ENCODE assay signal across 14 mouse cellular contexts in the genomic region with DNA sequence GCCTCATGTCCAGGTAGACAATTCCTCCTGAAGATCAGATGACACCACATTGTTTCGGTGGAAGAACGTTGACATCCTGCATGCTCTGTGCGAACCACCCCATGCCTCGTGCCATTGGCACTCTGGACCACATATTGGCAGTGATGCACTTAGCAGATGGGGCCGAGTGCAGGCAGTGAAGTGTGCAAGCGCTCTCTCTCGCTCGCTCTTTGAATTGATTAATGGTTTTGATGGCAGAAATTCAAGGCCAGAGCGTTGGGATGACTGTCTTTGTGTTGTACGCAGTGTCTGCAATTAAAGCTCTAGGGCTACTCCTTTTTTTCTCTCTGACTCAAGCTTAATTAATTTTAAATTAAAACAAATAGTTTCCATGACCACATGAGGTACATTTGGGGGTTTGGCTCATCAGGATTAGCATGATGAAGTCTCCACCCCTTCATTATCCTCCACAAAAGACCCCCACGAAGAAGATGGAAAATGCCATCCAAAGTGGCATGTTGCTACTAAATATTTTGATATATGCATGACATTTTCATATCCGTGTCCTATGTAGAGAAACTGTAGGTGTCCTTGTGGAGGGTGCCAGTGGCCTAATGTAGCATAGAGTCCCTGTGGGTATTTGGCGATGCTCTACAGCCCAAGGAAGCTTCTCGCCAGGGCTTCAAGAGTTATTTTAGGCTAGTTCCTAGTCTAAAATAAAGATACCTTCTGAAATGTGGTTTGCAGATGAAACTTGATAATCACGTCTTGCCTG. TPM values are rescaled to one million over a fixed set of nuclear protein-coding genes. Genes with fewer than 3 reads are reported as not detected.
DNase-seq lines count a peak whose midpoint lies in the region; ATAC-seq and TF ChIP-seq lines count a peak whose summit lies in the region.
"Had no signal": no experiment of that assay in that cellular context is flagged by ENCODE, and none has a peak within 500 bp of the region (broad histone marks: within the 10 kb centered on the region; RNA-seq: fewer than 3 reads in every experiment).

No protein-coding gene starts in this region.

- ATAC-seq in kidney, embryonic 16.5 days (ENCODE audit: low FRiP score, low TSS enrichment): 0 out of 2 replicates have a peak, but pooled peaks have one; percentile 51
- peak; percentile 90 for ATAC-seq in hindbrain, embryonic 16.5 days
- no peak for ATAC-seq in monocyte, adult 5-6 weeks (replicated peaks; ENCODE audit: insufficient number of reproducible peaks, low FRiP score, low TSS enrichment, poor library complexity, severe bottlenecking)
- ATAC-seq in liver, postnatal 0 days: no peak

- TF ChIP-seq CTCF in brain, embryonic 14.5 days (IDR thresholded peaks at IDR 0.05; ENCODE audit: borderline replicate concordance, extremely low read depth, insufficient read depth, insufficient read length): no peak
- no peak for TF ChIP-seq CTCF in liver, postnatal 0 days (IDR thresholded peaks at IDR 0.05; ENCODE audit: low read depth)

- H3K9me3 ChIP-seq in kidney, embryonic 16.5 days (ENCODE audit: low read length): no peaks in the 10 kb centered on the region
- H3K9me3 ChIP-seq in hindbrain, embryonic 16.5 days (ENCODE audit: control insufficient read depth, low read length): no peaks in the 10 kb centered on the region
- no peaks in the 10 kb centered on the region for H3K9me3 ChIP-seq in liver, postnatal 0 days (ENCODE audit: low read length)
- H3K9me3 ChIP-seq: liver, embryonic 15.5 days had no signal

- no peak for DNase-seq in kidney, adult 8-10 months
- peak; percentile 88 for DNase-seq in brain, embryonic 14.5 days (ENCODE audit: low read depth)
- DNase-seq in cerebellum, postnatal 14 days: peak; percentile 88 to 95
- no peak for DNase-seq in lung, adult 18-20 months
- DNase-seq in liver, postnatal 0 days: no peak
- DNase-seq: heart, postnatal 10 days; kidney, adult 2 months; thymus, adult 2 months had no signal

- no peak overlapping the region for H3K9ac ChIP-seq in kidney, embryonic 16.5 days (replicated peaks; ENCODE audit: low read length)
- H3K9ac ChIP-seq in hindbrain, embryonic 16.5 days (ENCODE audit: low read depth, low read length): no peak overlapping the region
- no peak overlapping the region for H3K9ac ChIP-seq in liver, postnatal 0 days (replicated peaks)
- H3K9ac ChIP-seq: liver, embryonic 15.5 days had no signal

- H3K36me3 ChIP-seq in kidney, embryonic 16.5 days (ENCODE audit: insufficient read depth, low read length): no peaks in the 10 kb centered on the region
- no peaks in the 10 kb centered on the region for H3K36me3 ChIP-seq in hindbrain, embryonic 16.5 days (ENCODE audit: control insufficient read depth, insufficient read depth, low read length)
- H3K36me3 ChIP-seq in liver, postnatal 0 days (replicated peaks; ENCODE audit: insufficient read depth, low read length): no peaks in the 10 kb centered on the region
- H3K36me3 ChIP-seq: liver, embryonic 15.5 days had no signal

- no peak for TF ChIP-seq EP300 in liver, postnatal 0 days (IDR thresholded peaks at IDR 0.05; ENCODE audit: low read depth)

- no peaks in the 10 kb centered on the region for H3K27me3 ChIP-seq in kidney, embryonic 16.5 days (ENCODE audit: insufficient read depth, low read length)
- no peaks in the 10 kb centered on the region for H3K27me3 ChIP-seq in hindbrain, embryonic 16.5 days (replicated peaks; ENCODE audit: control insufficient read depth, insufficient read depth, low read length)
- H3K27me3 ChIP-seq in liver, postnatal 0 days (ENCODE audit: insufficient read depth, low read length): no peaks in the 10 kb centered on the region
- H3K27me3 ChIP-seq: liver, embryonic 15.5 days had no signal

- WGBS in kidney, embryonic 16.5 days: 60% methylated on average over 15 of the region's 15 CpGs
- 47% methylated on average over 15 of the region's 15 CpGs for WGBS in hindbrain, embryonic 16.5 days
- 77% methylated on average over 15 of the region's 15 CpGs for WGBS in liver, postnatal 0 days (ENCODE audit: insufficient replicate concordance)

- H3K4me2 ChIP-seq in kidney, embryonic 16.5 days (replicated peaks; ENCODE audit: low read depth, low read length): no peak overlapping the region
- no peak overlapping the region for H3K4me2 ChIP-seq in hindbrain, embryonic 16.5 days (ENCODE audit: low read length)
- no peak overlapping the region for H3K4me2 ChIP-seq in liver, postnatal 0 days (ENCODE audit: low read depth, low read length)
- H3K4me2 ChIP-seq: liver, embryonic 15.5 days had no signal

- TF ChIP-seq POLR2A in brain, embryonic 14.5 days (IDR thresholded peaks at IDR 0.05; ENCODE audit: borderline replicate concordance, extremely low read depth, insufficient read depth, insufficient read length, poor library complexity, severe bottlenecking): no peak

- no peak overlapping the region for H3K27ac ChIP-seq in kidney, embryonic 16.5 days (ENCODE audit: low read length)
- H3K27ac ChIP-seq in hindbrain, embryonic 16.5 days (ENCODE audit: low read depth, low read length): no peak overlapping the region
- H3K27ac ChIP-seq in liver, postnatal 0 days (ENCODE audit: low read depth): no peak overlapping the region
- H3K27ac ChIP-seq: liver, embryonic 15.5 days had no signal

- no peak overlapping the region for H3K4me3 ChIP-seq in kidney, embryonic 16.5 days (ENCODE audit: low read length)
- H3K4me3 ChIP-seq in hindbrain, embryonic 16.5 days (ENCODE audit: low read length): no peak overlapping the region
- H3K4me3 ChIP-seq in liver, postnatal 0 days (ENCODE audit: low read depth, low read length): no peak overlapping the region
- H3K4me3 ChIP-seq: liver, embryonic 15.5 days had no signal

- no peaks in the 10 kb centered on the region for H3K4me1 ChIP-seq in kidney, embryonic 16.5 days (ENCODE audit: insufficient read depth, low read length)
- H3K4me1 ChIP-seq in hindbrain, embryonic 16.5 days (ENCODE audit: control insufficient read depth, insufficient read depth, low read depth, low read length): no peaks in the 10 kb centered on the region
- no peaks in the 10 kb centered on the region for H3K4me1 ChIP-seq in liver, postnatal 0 days (ENCODE audit: insufficient read depth)
- H3K4me1 ChIP-seq: liver, embryonic 15.5 days had no signal

RNA-seq across cellular contexts. Expression of a gene that starts 40.5 kb away (rescaled TPM):
- polyA plus RNA-seq in kidney, embryonic 16.5 days (2015; fragmentation: Nextera tagmentation; extraction: Ambion mirVana): 0.35 and 0.53 TPM in 2 replicates
- polyA plus RNA-seq in brain, embryonic 14.5 days (2012; rRNA removed): 8.5 and 15.3 TPM in 2 replicates
- 41.3 and 45.7 TPM in 2 replicates for polyA plus RNA-seq in hindbrain, embryonic 16.5 days (2015; fragmentation: Nextera tagmentation; extraction: Ambion mirVana)
- not detected in 3 replicates for total RNA-seq in monocyte, adult 5-6 weeks (2017)
- 0.05 and 0.07 TPM in 2 replicates for polyA plus RNA-seq in liver, postnatal 0 days (2015; fragmentation: Nextera tagmentation; extraction: Ambion mirVana)
- polyA plus RNA-seq: C2C12; kidney, adult 2 months; spleen, adult 2 months; thymus, adult 2 months had no signal

Comparison
In these comparisons a context has a peak if more than half of its experiments do, and no peak if none do; other contexts are left out.
1. ATAC-seq: peak in kidney, embryonic 16.5 days (single experiment) and hindbrain, embryonic 16.5 days (single experiment); none in monocyte, adult 5-6 weeks (single experiment) and liver, postnatal 0 days (single experiment).
2. DNase-seq: peak in brain, embryonic 14.5 days (single experiment) and cerebellum, postnatal 14 days (2 of 2); none in kidney, adult 8-10 months (0 of 2), lung, adult 18-20 months (0 of 2) and liver, postnatal 0 days (single experiment).